Comparison of ENCODE assay signal across 25 mouse cellular contexts in genomic region chr8:114165741-114166140, GRCm38 (mm10). TPM values are rescaled to one million over a fixed set of nuclear protein-coding genes. Genes with fewer than 3 reads are reported as not detected.
A peak's percentile ranks its signal among the peaks of the same experiment; 100 is the strongest.
DNase-seq lines count a peak whose midpoint lies in the region; ATAC-seq and TF ChIP-seq lines count a peak whose summit lies in the region.
"Had no signal": no experiment of that assay in that cellular context is flagged by ENCODE, and none has a peak within 500 bp of the region (broad histone marks: within the 10 kb centered on the region; RNA-seq: fewer than 3 reads in every experiment).

No protein-coding gene starts in this region.

- H3K36me3 ChIP-seq in heart, adult 2 months (ENCODE audit: control insufficient read depth, insufficient read depth, low read length), result no peaks in the 10 kb centered on the region
- no peaks in the 10 kb centered on the region for H3K36me3 ChIP-seq in midbrain, embryonic 14.5 days (ENCODE audit: control insufficient read depth, insufficient read depth, low read length)
- no peaks in the 10 kb centered on the region for H3K36me3 ChIP-seq in midbrain, postnatal 0 days (ENCODE audit: insufficient read depth, low read length)
- no peaks in the 10 kb centered on the region for H3K36me3 ChIP-seq in kidney, embryonic 14.5 days (ENCODE audit: control insufficient read depth, insufficient read depth, low read length)
- H3K36me3 ChIP-seq: forebrain, embryonic 10.5 days; heart, embryonic 12.5 days; heart, embryonic 15.5 days; hindbrain, embryonic 10.5 days had no signal

- H3K4me3 ChIP-seq in heart, adult 2 months, result no peak overlapping the region
- no peak overlapping the region for H3K4me3 ChIP-seq in midbrain, embryonic 14.5 days (replicated peaks; ENCODE audit: low read depth, low read length)
- H3K4me3 ChIP-seq in midbrain, postnatal 0 days (ENCODE audit: low read depth, low read length), result no peak overlapping the region
- H3K4me3 ChIP-seq in kidney, embryonic 14.5 days (ENCODE audit: low read length), result no peak overlapping the region
- H3K4me3 ChIP-seq: forebrain, embryonic 10.5 days; heart, embryonic 12.5 days; heart, embryonic 15.5 days; hindbrain, embryonic 10.5 days had no signal

- H3K9ac ChIP-seq in heart, adult 2 months (ENCODE audit: low read depth, low read length), result no peak overlapping the region
- H3K9ac ChIP-seq in midbrain, embryonic 14.5 days (replicated peaks; ENCODE audit: low read length), result no peak overlapping the region
- H3K9ac ChIP-seq in midbrain, postnatal 0 days (replicated peaks; ENCODE audit: low read length, poor library complexity, severe bottlenecking), result no peak overlapping the region
- H3K9ac ChIP-seq in kidney, embryonic 14.5 days (ENCODE audit: low read depth, low read length), result no peak overlapping the region
- H3K9ac ChIP-seq: heart, embryonic 12.5 days; heart, embryonic 15.5 days; hindbrain, embryonic 14.5 days had no signal

- no peak for ATAC-seq in midbrain, embryonic 14.5 days (ENCODE audit: low FRiP score, low TSS enrichment)
- no peak for ATAC-seq in midbrain, postnatal 0 days (ENCODE audit: low FRiP score)
- ATAC-seq in kidney, embryonic 14.5 days (ENCODE audit: low FRiP score, low TSS enrichment), result no peak
- ATAC-seq: forebrain, embryonic 16.5 days; intestine, postnatal 0 days; Patski had no signal

- peak; percentile 25 to 46 for DNase-seq in cerebellum, postnatal 10 days
- no peak for DNase-seq in cerebellum, adult 9-11 months
- peak; percentile 27 for DNase-seq in heart, adult 11 months
- no peak for DNase-seq in heart, adult 2 months
- DNase-seq in midbrain, embryonic 14.5 days, result peak; percentile 13
- DNase-seq in midbrain, postnatal 0 days (ENCODE audit: low spot score), result no peak
- DNase-seq in retina, postnatal 1 day, result peak; percentile 20
- DNase-seq: adrenal gland, postnatal 10 days; adrenal gland, postnatal 36 days; cerebellum, adult 11 months; cerebellum, adult 2 months; gastrocnemius, postnatal 10 days; gastrocnemius, postnatal 36 days; heart, postnatal 10 days; heart, postnatal 36 days had no signal

- TF ChIP-seq POLR2A in heart, adult 2 months (IDR thresholded peaks at IDR 0.05; ENCODE audit: insufficient read depth, low read depth, low read length), result no peak

- H3K9me3 ChIP-seq in midbrain, embryonic 14.5 days (ENCODE audit: control insufficient read depth, low read length), result no peaks in the 10 kb centered on the region
- H3K9me3 ChIP-seq in midbrain, postnatal 0 days (ENCODE audit: low read length), result no peaks in the 10 kb centered on the region
- H3K9me3 ChIP-seq in kidney, embryonic 14.5 days (ENCODE audit: control insufficient read depth, low read length), result no peaks in the 10 kb centered on the region
- H3K9me3 ChIP-seq: heart, embryonic 15.5 days; hindbrain, embryonic 10.5 days had no signal

- no peaks in the 10 kb centered on the region for H3K4me1 ChIP-seq in heart, adult 2 months (ENCODE audit: control insufficient read depth, insufficient read depth, low read length)
- H3K4me1 ChIP-seq in midbrain, embryonic 14.5 days (ENCODE audit: control insufficient read depth, insufficient read depth, low read length), result peaks cover 12% of the 10 kb centered on the region; the same call in 1 of the 2 replicates
- H3K4me1 ChIP-seq in midbrain, postnatal 0 days (ENCODE audit: insufficient read depth, low read length), result no peaks in the 10 kb centered on the region
- no peaks in the 10 kb centered on the region for H3K4me1 ChIP-seq in kidney, embryonic 14.5 days (ENCODE audit: control insufficient read depth, insufficient read depth, low read length)
- H3K4me1 ChIP-seq: heart, embryonic 12.5 days; heart, embryonic 15.5 days; hindbrain, embryonic 10.5 days had no signal

- H3K27me3 ChIP-seq in heart, adult 2 months (ENCODE audit: control insufficient read depth, insufficient read depth, low read length), result no peaks in the 10 kb centered on the region
- no peaks in the 10 kb centered on the region for H3K27me3 ChIP-seq in midbrain, embryonic 14.5 days (ENCODE audit: control insufficient read depth, insufficient read depth, low read length)
- no peaks in the 10 kb centered on the region for H3K27me3 ChIP-seq in midbrain, postnatal 0 days (ENCODE audit: insufficient read depth, low read length)
- no peaks in the 10 kb centered on the region for H3K27me3 ChIP-seq in kidney, embryonic 14.5 days (ENCODE audit: control insufficient read depth, insufficient read depth, low read length)
- H3K27me3 ChIP-seq: heart, embryonic 12.5 days; heart, embryonic 15.5 days had no signal

- WGBS in heart, adult 2 months, result 60% methylated on average over 2 of the region's 2 CpGs
- 13% methylated on average over 2 of the region's 2 CpGs for WGBS in midbrain, embryonic 14.5 days
- WGBS in midbrain, postnatal 0 days, result 15% methylated on average over 2 of the region's 2 CpGs
- WGBS in kidney, embryonic 14.5 days, result 78% methylated on average over 2 of the region's 2 CpGs

- no peak for TF ChIP-seq EP300 in heart, adult 2 months (IDR thresholded peaks at IDR 0.05; ENCODE audit: insufficient read depth, low read depth, low read length)

- intact Hi-C loops in heart, adult 2 months (cut with DNase I), result no loop called here

- no peak for TF ChIP-seq CTCF in heart, adult 2 months (IDR thresholded peaks at IDR 0.05)
- TF ChIP-seq CTCF in midbrain, postnatal 0 days (IDR thresholded peaks at IDR 0.05), result no peak

- H3K79me2 ChIP-seq in heart, adult 2 months (replicated peaks; ENCODE audit: control insufficient read depth, insufficient read depth, low read length), result no peaks in the 10 kb centered on the region

- no peak overlapping the region for H3K4me2 ChIP-seq in midbrain, embryonic 14.5 days (ENCODE audit: low read length)
- no peak overlapping the region for H3K4me2 ChIP-seq in midbrain, postnatal 0 days (ENCODE audit: low read depth, low read length, poor library complexity, severe bottlenecking)
- no peak overlapping the region for H3K4me2 ChIP-seq in kidney, embryonic 14.5 days (replicated peaks; ENCODE audit: low read depth, low read length)
- H3K4me2 ChIP-seq: heart, embryonic 12.5 days; heart, embryonic 15.5 days; hindbrain, embryonic 14.5 days had no signal

- H3K27ac ChIP-seq in heart, adult 2 months, result no peak overlapping the region
- no peak overlapping the region for H3K27ac ChIP-seq in midbrain, embryonic 14.5 days (replicated peaks; ENCODE audit: low read depth, low read length)
- no peak overlapping the region for H3K27ac ChIP-seq in midbrain, postnatal 0 days (ENCODE audit: low read depth, low read length)
- no peak overlapping the region for H3K27ac ChIP-seq in kidney, embryonic 14.5 days (ENCODE audit: low read depth, low read length)
- H3K27ac ChIP-seq: forebrain, embryonic 10.5 days; heart, embryonic 15.5 days; hindbrain, embryonic 10.5 days; hindbrain, embryonic 14.5 days had no signal

RNA-seq across cellular contexts. Expression of gene Nudt7, which starts 32.4 kb away (rescaled TPM):
- total RNA-seq in heart, adult 2 months (2021), result 10 to 100 TPM; 76.1 to 99.6 TPM
- polyA plus RNA-seq in heart, adult 2 months (2012; rRNA removed), result 57.3 and 108 TPM in 2 replicates
- polyA plus RNA-seq in midbrain, embryonic 14.5 days (2014; fragmentation: Nextera tagmentation; extraction: Ambion mirVana), result 3.0 and 3.1 TPM in 2 replicates
- total RNA-seq in midbrain, postnatal 0 days (2014; rRNA removed), result 0.71 and 1.4 TPM in 2 replicates
- polyA plus RNA-seq in midbrain, postnatal 0 days (2015; fragmentation: Nextera tagmentation; extraction: Ambion mirVana), result 3.5 and 3.9 TPM in 2 replicates
- 15.6 and 18.6 TPM in 2 replicates for polyA plus RNA-seq in kidney, embryonic 14.5 days (2014; fragmentation: Nextera tagmentation; extraction: Ambion mirVana)

RNA-seq across cellular contexts. Expression of gene Vat1l, which starts 39.7 kb away (rescaled TPM):
- total RNA-seq in heart, adult 2 months (2021), result under 1 TPM; 0.05 to 0.30 TPM
- 0.97 and 1.2 TPM in 2 replicates for polyA plus RNA-seq in heart, adult 2 months (2012; rRNA removed)
- polyA plus RNA-seq in midbrain, embryonic 14.5 days (2014; fragmentation: Nextera tagmentation; extraction: Ambion mirVana), result 29.5 and 47.7 TPM in 2 replicates
- 188 and 196 TPM in 2 replicates for total RNA-seq in midbrain, postnatal 0 days (2014; rRNA removed)
- 60.9 and 61.7 TPM in 2 replicates for polyA plus RNA-seq in midbrain, postnatal 0 days (2015; fragmentation: Nextera tagmentation; extraction: Ambion mirVana)
- polyA plus RNA-seq in kidney, embryonic 14.5 days (2014; fragmentation: Nextera tagmentation; extraction: Ambion mirVana), result 3.1 and 4.0 TPM in 2 replicates
- total RNA-seq: granulocyte monocyte progenitor cell, adult 5-6 weeks had no signal

Comparison
In these comparisons a context has a peak if more than half of its experiments do, and no peak if none do; other contexts are left out.
1. DNase-seq: peak in cerebellum, postnatal 10 days (2 of 2), heart, adult 11 months (single experiment), midbrain, embryonic 14.5 days (single experiment) and retina, postnatal 1 day (single experiment); none in cerebellum, adult 9-11 months (single experiment), heart, adult 2 months (0 of 2) and midbrain, postnatal 0 days (single experiment).